Mouse (Mus musculus) frontal cortex, adult 2 months (tissue): Measurements from ENCODE around the gene Mpeg1. TPM values are rescaled to one million over a fixed set of nuclear protein-coding genes. Genes with fewer than 3 reads are reported as not detected.

Experiments
- DNase-seq, 2 experiments: peaks; one replicate each; pipeline ENCODE4 v3.0.0; 2022; ENCODE audit warnings: low spot score in 1 of 2; ENCODE audit errors: extremely low spot score in 1 of 2
- polyA plus RNA-seq: library from polyadenylated mRNA; depleted of rRNA; stranded (reverse); fragments of >200 nt; gene quantifications from 2 replicates; pipeline ENCODE4 v1.2.3, GENCODE M21; 2012

Mpeg1 gene
- polyA plus RNA-seq, 1 experiment: 12.4 TPM

- DNase-seq: no peak
Measured at GRCm38 (mm10) chr19:12464674-12465073, 4.1 kb downstream of the Mpeg1 start.

GRCm38 (mm10) chr19:12465530-12466144 is 5.1 kb downstream of the Mpeg1 start:
- no peak for DNase-seq

DNA sequence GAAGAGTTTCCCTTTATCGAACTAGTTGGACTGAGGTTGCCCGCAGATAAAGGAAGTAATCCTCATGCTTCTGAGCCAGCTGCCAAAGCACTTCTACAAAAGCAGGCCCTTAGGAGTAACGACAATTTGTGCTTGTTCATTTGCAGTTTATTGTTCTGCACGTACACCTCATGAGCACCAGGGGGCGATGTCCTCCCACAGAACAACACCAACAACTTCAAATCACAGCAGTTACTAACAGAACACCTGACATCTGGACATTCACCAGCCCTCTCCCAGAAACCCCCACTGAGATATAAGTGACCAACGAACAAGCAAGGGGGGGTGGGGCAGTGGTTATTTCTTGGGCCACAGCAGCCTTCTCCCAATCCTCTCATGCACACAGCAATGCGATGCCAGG is 5.6 kb downstream of the Mpeg1 start:
- DNase-seq: peak in 1 of 2 experiments; percentile 73

- DNase-seq: no peak
Measured at GRCm38 (mm10) chr19:12467436-12467835, 6.9 kb downstream of the Mpeg1 start.

- no peak for DNase-seq
Measured at GRCm38 (mm10) chr19:12471866-12472265, 11.3 kb downstream of the Mpeg1 start.

- no peak for DNase-seq
Measured at GRCm38 (mm10) chr19:12472381-12472976, 11.9 kb downstream of the Mpeg1 start.

DNA sequence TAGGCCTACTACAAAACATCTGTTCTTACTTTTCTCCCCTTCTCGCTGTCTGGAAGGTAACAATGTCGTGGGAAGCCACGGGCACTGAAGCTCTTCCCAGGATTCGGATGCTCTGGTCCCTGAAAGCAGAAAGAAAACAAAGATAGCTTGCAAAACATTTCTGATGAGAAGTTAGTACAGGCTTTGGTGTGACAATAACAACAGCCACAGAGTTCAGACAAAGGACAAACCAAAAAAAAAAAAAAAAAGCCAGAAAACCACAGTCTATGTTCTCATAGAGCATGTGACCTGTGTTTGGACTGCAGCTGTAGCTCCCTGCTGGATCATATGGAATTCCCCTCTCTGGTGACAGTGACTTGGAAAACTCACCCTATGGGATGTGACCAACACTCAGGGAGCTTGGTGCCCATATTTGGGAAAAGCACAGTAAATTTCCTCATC is 12.6 kb downstream of the Mpeg1 start:
- no peak for DNase-seq

DNA sequence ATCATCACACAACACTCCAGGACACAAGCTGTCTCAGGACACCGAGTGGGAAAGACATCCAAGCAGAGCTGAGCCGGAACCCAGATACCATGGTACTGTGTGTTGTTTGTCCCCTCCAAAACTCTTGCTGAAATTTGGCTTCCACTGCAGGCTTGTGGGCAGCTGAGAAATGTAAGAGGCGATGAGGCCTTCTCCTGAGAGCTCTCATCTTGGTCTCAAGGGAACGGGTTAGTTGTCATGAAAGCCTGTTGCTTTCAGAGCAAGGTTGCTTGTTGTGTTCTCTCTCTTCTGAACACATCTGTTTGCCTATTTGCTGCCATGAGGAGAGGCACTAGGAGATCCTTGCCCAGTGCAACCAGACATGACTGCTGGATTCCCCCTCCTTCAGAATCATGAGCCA is 13.4 kb downstream of the Mpeg1 start:
- no peak for DNase-seq

DNA sequence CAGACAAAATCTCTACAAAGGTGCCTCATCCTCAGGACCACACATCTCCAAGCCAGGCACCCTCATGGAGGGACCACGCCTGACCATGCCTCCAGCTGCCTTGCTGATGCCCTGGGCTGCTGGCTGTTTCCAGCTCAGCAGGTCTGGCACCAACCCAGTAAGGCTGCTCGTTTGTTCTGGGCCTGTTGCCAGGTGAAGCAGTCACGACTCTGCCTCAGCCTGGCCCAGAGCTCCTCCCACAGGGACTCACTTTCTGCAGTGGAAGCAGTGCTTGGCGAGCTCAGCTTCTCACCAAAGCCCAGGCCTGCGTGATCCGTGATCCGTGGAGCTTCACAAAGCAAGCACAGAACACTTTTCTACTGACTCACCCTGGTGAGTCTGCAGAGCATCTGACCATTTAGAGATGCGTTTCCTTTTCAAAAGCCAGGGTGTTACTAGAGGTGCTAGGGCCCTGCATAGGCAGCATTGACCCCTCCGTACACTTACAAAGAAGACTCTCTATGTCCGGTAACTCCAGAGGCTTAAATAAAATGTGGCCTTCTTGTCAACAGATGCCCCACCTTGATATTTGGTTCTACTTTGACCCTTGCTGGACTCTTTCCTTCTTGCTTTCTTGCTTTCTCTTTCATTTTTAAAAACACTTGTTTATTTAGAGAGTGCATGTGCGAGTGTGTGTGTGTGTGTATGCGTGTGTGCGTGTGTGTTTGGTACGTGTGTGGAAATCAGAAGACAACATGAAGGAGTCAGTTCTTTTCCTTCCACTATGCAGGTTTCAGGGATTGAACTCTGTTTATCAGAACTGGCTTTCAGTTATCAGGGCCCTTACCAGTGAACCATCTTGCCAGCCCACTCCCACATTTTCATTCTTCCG is 15.0 kb downstream of the Mpeg1 start:
- DNase-seq: peak; percentile 93 to 95

DNA sequence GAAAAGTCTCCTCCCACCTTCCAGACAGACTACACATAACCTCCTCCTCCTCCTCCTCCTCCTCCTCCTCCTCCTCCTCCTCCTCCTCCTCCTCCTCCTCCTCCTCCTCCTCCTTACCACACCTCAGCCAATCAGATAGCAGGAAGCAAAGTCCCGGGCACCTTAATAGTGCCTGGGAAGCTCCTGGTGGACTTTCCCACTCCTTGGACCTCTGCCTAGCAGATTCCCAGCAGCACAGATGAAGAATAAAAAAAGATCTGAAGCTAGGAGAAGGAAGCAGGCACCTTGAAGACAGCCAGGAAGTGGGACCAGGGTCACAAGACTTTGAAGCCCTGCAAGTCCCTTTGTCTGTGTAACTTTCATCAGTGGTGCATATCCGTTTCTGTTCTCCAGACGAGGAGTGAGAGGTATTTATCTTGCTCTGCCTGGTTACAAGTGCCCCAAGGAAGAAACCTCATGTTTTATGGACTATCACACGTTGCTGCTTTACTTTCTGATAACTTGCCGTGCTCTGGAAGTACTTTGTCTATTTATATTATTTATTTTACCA is 16.2 kb downstream of the Mpeg1 start:
- peak in 1 of 2 experiments; percentile 43 for DNase-seq

DNA sequence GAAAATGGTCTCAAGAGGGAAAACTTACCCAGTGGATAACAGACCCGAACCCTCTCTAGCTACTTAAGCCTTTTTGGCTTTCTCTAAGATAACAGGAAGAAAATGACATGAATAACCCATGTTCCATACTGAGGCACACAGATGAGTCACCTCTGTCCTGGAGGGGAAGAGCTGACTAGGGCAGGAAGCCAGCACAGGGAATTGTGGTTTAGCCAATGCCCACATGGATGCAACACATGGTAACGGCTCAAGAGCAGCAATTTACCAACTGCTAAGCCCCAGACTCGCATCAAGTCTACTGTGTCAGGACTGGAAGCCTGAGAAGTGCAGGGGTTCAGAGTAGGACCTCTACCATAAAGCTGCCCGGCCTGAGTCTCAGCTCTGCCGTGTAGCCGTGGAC is 17.8 kb downstream of the Mpeg1 start:
- no peak for DNase-seq

- DNase-seq: no peak
Measured at GRCm38 (mm10) chr19:12483782-12484181, 23.2 kb downstream of the Mpeg1 start.

DNA sequence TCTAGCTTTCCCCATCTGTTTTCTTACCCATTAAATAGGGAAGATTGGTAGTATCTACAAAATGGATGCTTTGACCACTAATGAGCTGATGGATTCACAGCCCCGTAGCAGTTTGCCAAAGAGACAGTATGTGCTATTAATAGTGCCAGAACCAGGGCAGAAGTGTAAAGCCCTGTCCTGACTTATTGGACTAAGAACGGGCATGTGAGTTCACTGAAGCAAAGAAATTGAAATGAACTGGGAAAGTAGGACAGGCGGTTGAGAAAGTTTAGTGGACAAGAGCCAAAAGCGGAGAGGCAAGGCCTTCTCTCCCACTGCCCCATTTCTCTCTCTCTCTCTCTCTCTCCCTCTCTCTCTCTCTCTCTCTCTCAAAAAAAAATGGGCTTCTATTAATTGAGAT is 23.6 kb downstream of the Mpeg1 start:
- DNase-seq: no peak

GRCm38 (mm10) chr19:12485223-12485622 is 24.6 kb downstream of the Mpeg1 start:
- DNase-seq: no peak

DNA sequence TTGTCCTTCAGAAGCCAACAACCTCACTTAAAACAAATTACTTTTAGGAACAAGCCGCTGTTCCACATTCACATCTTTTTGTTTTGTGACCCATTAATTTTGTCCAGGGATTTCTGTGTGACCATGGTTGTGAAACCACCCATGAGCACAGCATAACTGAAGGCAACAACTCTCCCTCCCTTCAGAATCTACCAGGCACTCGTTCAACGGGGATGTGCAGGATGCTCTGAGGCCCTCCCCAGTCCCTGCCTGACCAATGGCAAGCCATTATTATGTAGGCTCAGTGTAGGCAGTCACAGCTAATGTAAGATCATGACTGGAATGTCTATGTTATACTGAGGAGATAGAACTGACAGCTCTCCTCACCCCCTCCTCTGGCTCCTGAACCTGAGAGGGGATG is 25.1 kb downstream of the Mpeg1 start:
- DNase-seq: no peak

DNA sequence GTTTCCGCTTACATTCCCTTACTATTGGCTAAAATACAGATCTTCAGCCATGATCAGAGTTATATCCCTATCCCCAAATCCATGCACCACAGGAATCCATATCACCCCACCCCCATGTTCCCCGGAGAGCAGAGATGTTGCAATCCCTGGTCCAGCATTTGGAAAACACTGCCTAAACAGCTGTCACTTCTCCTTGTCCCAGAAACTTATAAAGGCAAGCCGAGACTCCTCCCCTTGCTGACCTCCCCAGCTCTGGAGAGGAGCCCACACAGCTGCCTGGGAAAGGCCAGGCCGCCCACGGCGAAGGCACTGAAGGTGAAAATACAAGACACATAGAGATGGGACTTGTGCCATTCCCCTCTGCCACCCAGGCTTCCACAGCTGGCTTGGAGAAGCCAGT is 26.3 kb downstream of the Mpeg1 start:
- no peak for DNase-seq

- DNase-seq: no peak
Measured at GRCm38 (mm10) chr19:12487511-12488204, 27.1 kb downstream of the Mpeg1 start.

DNA sequence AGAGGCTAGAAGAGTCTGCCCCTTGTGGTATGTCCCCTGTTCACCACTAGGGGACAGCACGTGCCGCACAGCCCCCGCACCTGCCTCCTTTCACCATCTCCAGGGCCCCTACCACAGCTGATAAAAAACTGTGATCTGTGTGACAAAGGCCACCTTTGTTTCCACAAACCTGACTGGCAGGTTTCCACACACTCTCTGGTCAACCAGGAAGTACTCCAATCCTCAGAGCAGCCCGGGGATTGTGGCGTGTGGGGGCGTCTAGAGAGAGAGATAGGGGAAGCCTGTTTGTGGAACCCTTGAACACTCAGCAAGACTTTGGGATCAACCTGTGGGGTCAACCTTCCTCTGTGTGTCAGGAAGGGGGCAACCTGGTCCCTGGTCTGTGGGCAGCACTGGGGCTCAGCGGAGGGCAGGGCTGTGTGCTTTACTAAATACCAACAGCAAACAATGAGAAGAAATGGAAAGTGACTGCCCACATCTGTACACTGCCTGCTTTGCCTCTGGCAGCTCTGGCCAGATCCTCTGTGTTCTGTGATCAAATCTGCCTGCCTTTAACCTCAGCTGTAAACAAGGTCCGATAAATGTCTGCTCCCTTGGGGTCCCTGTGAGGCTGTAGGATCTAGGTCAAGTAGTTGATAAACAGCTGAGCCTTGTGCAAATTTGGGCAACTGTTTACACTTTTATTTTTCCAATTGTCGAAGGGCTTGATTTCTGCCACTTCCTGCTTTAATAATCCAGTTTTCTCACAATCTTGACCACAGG is 27.8 kb downstream of the Mpeg1 start:
- DNase-seq: no peak

- DNase-seq: no peak
Measured at GRCm38 (mm10) chr19:12488969-12489674, 28.5 kb downstream of the Mpeg1 start.
